Mouse (Mus musculus) heart, postnatal 0 days (tissue): ENCODE results near the gene Baiap3.
"Not testable (repeated sequence)": the region's sequence is repeated elsewhere in the genome, so short reads cannot be mapped to it uniquely, and the experiment has no call there.

Experiments
- CTCF ChIP-seq: IDR thresholded peaks from 2 replicates; pipeline ENCODE4 v1.5.1; 2016; ENCODE audit warnings: antibody characterized with exemption, control low read depth, low read depth
- EP300 ChIP-seq: IDR thresholded peaks from 2 replicates; pipeline ENCODE4 v1.6.1; 2016; ENCODE audit warnings: antibody characterized with exemption, low read depth

- not testable (repeated sequence) for TF ChIP-seq CTCF, EP300
Observed at GRCm38 (mm10) chr17:25231621-25232020, 24.5 kb downstream of the Baiap3 start.
